Mouse (Mus musculus) stomach, embryonic 15.5 days (tissue): ENCODE measurements at regions not wholly inside any gene's neighbourhood (a gene's known extent, or its start where the extent isn't known, plus 50 kb on each side); places are given as distances from the start of the nearest gene placed in this dataset.

ENCODE experiments used
- ATAC-seq: fragments of 200-750 bp; cut with Nextera tagmentation; 2 replicates; pipeline ENCODE4 v1.8.0; 2017; ENCODE audit warnings: low read depth, moderate number of reproducible peaks, moderate TSS enrichment; ENCODE audit not compliant: insufficient read depth, low FRiP score
- H3K27ac ChIP-seq: fragments of 300-500 bp; sonication (generic); 2 replicates; pipeline ENCODE4 v1.5.1; 2015; ENCODE audit warnings: mild to moderate bottlenecking, inconsistent platforms
- H3K27me3 ChIP-seq: fragments of 300-500 bp; sonication (generic); replicated peaks from 2 replicates; pipeline ENCODE4 v1.6.1; 2015; ENCODE audit warnings: inconsistent platforms
- H3K36me3 ChIP-seq: fragments of 300-500 bp; sonication (generic); 2 replicates; pipeline ENCODE4 v1.6.1; 2015; ENCODE audit warnings: inconsistent platforms
- H3K4me1 ChIP-seq: fragments of 300-500 bp; sonication (generic); 2 replicates; pipeline ENCODE4 v1.6.1; 2015; ENCODE audit warnings: inconsistent platforms
- H3K4me2 ChIP-seq: fragments of 300-500 bp; sonication (generic); 2 replicates; pipeline ENCODE4 v1.6.1; 2015; ENCODE audit warnings: mild to moderate bottlenecking, inconsistent platforms
- H3K4me3 ChIP-seq: fragments of 300-500 bp; sonication (generic); replicated peaks from 2 replicates; pipeline ENCODE4 v1.5.1; 2015; ENCODE audit warnings: inconsistent platforms
- H3K9ac ChIP-seq: fragments of 300-500 bp; sonication (generic); 2 replicates; pipeline ENCODE4 v1.6.1; 2015; ENCODE audit warnings: inconsistent platforms
- H3K9me3 ChIP-seq: fragments of 300-500 bp; sonication (generic); 2 replicates; pipeline ENCODE4 v1.6.1; 2016; ENCODE audit warnings: inconsistent platforms
- WGBS: fragments of 180-500 bp; shearing (Covaris S2); methylation state at CpG from one replicate; pipeline ENCODE4 v1.1.7; 2015; 5-methylcytosine and 5-hydroxymethylcytosine counted together

DNA sequence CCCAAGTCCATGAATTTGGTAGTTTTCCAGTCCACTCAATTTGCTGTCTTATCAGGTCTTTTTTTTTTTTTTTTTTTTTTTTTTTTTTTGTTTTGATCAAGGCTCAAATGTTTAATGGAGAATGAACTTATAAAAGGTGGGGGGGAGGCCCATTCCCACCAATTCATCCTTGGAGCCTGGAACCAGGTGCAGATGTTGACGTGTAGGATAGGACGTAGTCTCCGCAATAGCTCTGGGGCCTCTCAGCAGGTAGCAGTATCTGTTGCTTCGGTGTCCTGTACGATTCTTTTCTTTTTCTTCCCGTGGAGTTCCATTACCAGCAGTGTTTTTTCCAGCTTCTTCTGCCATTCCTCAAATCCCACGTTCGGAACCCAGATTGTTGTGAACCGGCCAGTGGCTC is 1296.3 kb upstream of the Ppp6c start:
- H3K4me3 ChIP-seq = no peak overlapping the region
- no peak overlapping the region for H3K9ac ChIP-seq
- H3K27ac ChIP-seq = no peak overlapping the region
- H3K4me1 ChIP-seq = no peaks in the 10 kb centered on the region
- WGBS = 93% methylated on average over 9 of the region's 9 CpGs
- no peak overlapping the region for H3K4me2 ChIP-seq
- H3K36me3 ChIP-seq = no peaks in the 10 kb centered on the region
- no peaks in the 10 kb centered on the region for H3K27me3 ChIP-seq
- no peaks in the 10 kb centered on the region for H3K9me3 ChIP-seq
- no peak for ATAC-seq

DNA sequence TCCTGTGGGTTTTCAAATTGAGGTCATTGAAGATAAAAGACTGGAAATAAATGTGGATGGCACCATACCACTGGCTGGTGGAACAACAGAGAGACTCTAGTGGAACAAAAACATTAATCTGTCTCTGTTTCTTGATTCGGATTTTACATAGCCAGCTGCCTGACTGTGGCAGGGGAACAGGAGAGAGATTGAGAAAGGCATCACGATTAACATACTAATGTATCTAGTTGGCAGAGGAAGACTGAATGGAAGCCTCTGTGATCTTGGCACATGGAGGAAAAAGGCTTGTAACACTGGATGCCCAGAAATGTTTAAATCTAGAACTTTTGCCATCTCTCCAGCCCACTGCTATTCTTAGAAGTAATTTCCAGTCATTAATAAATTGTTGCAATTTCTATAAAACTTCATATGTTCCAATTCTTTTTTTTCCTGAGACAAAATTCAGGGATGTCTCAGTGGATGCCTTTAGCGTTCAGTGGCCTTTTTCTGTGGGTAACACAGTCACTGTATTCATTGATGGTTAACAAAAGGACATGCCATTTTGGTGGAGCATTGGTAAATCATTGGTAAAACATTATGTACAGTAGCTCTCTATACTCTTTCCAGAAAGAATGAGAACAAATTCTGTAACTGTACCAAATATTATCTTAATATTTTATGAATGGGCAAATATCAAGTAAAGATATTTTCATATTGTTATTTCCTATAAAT is 1284.5 kb upstream of the Ppp6c start:
- Histone ChIP-seq H3K27me3 (no peaks in the 10 kb centered on the region), H3K27ac (no peak overlapping the region), H3K36me3 (no peaks in the 10 kb centered on the region), H3K4me2 (no peak overlapping the region), H3K4me3 (no peak overlapping the region), H3K4me1 (no peaks in the 10 kb centered on the region), H3K9ac (no peak overlapping the region), H3K9me3 (no peaks in the 10 kb centered on the region)
- WGBS = 67% methylated on average over 3 of the region's 3 CpGs
- no peak for ATAC-seq

DNA sequence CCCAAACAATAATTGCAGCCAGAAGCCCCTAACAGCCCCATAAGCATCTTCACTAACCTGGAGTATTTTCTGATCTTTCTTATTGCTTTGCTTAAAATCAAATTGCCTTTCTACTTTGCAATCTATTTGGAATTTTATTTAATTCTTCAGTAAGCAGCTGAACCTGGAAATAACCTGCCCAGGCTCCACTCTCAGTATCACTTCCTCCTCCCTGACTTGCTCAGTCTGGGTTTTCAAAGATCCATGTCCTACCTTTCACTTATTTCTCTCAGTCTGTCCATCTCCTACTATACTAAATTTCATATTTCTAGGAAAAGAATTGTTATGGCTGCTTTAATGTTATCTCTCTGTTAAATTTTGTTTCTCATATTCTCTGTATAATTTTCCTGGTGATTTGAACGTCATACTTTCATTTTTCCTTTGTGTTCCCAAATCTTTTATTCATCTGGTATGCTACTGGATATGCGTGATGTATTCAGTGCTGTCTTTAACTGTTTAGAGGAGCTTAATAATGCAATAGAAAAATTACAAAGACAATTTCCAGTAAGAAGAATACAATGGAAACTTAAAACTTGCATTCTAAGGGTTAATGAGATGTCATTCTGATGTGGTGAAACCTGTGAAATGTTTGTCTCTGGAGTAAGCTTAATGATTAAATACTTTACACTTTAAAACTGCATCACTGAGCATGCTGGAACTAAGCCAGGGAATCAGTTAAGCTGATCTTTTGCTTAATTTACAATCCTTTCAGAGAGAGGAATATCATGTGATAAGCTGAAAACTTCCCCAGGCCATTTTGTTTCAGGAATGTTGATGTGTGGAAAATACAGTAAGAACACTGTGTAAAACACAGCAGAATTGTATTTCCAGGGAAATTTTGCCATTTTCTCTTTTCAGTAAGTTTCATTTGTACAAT is 1252.8 kb upstream of the Ppp6c start:
- Histone ChIP-seq H3K4me3 (no peak overlapping the region), H3K9me3 (no peaks in the 10 kb centered on the region), H3K27me3 (no peaks in the 10 kb centered on the region), H3K36me3 (no peaks in the 10 kb centered on the region), H3K4me1 (no peaks in the 10 kb centered on the region), H3K27ac (no peak overlapping the region), H3K9ac (no peak overlapping the region), H3K4me2 (no peak overlapping the region)
- WGBS = 50% methylated on average over 2 of the region's 2 CpGs
- ATAC-seq = no peak

DNA sequence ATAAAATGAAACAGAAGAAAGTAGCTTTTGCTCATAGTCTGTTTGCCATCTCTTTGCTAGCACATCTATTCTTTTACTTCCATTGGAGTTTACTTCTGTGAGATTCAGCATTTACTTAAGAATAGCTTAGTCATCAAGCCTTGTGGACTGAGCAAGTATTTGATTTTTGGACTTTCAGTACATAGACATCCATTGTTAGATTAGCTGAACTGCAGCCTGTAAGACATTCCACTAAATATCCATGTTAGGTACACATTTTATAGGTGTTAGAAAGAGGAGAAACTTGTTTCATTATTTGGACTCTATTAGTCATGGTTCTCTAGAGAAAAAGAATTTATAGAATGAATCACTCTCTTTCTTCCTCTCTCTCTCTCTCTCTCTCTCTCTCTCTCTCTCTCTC is 1251.2 kb upstream of the Ppp6c start:
- H3K4me2 ChIP-seq = no peak overlapping the region
- no peak overlapping the region for H3K4me3 ChIP-seq
- no peaks in the 10 kb centered on the region for H3K36me3 ChIP-seq
- ATAC-seq = peak; percentile 66; the same call in 1 of the 2 replicates
- no peaks in the 10 kb centered on the region for H3K27me3 ChIP-seq
- H3K4me1 ChIP-seq = no peaks in the 10 kb centered on the region
- H3K9ac ChIP-seq = no peak overlapping the region
- H3K27ac ChIP-seq = no peak overlapping the region
- H3K9me3 ChIP-seq = no peaks in the 10 kb centered on the region

DNA sequence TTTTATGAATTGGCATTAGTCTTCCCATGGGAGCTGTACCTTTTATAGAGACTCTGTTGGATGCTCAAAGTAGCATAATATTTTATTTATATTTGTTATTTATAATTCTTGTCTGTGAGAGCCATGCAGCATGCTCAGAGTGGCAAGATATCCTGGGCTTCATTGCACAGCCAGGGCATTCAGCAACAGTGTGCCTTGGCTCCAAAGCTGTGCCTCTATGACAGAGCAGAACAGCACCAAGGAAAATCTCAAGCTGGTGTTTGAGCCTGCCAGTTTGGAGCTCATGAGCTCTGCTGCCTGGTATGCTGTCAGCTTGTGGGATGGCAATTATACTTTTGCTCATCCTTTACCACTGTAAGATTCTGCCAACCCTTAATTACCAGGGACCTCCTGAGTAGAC is 1230.1 kb upstream of the Ppp6c start:
- no peak overlapping the region for H3K4me2 ChIP-seq
- no peak overlapping the region for H3K4me3 ChIP-seq
- no peak overlapping the region for H3K9ac ChIP-seq
- no peaks in the 10 kb centered on the region for H3K4me1 ChIP-seq
- H3K27me3 ChIP-seq = no peaks in the 10 kb centered on the region
- H3K9me3 ChIP-seq = no peaks in the 10 kb centered on the region
- H3K27ac ChIP-seq = no peak overlapping the region
- ATAC-seq = no peak
- no peaks in the 10 kb centered on the region for H3K36me3 ChIP-seq

DNA sequence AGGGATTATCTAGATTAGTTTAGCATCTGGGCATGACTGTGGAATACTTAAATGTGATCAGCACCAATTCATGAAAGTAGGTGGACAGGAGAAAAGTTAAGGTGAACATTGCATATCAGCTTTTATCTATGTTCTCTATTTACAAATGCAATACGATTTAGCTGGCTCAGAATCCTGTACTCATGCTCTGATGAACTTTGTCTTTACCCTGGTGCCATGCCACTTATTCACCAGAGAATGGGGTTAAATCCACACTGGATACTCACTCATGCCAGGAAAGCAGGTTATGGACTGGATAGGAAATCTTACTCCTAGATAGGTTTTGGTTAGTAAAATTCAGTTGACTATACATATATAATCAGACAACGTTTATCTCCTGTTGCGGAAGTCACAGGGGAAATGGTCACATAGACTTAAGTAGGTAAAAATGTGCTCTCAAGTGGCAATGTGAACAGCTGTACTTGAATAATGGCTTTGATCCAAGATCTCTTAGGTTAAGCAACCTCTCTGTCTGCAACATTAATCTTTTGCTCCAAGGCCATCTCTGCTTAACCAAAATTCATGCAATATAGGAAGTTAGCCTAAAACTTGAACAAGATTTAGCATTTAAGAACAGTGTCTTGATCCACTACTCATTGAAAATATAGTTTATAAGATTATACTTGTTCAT is 1206.7 kb upstream of the Ppp6c start:
- ATAC-seq = no peak
- Histone ChIP-seq H3K9ac (no peak overlapping the region), H3K27ac (no peak overlapping the region), H3K9me3 (no peaks in the 10 kb centered on the region), H3K4me3 (no peak overlapping the region), H3K4me1 (no peaks in the 10 kb centered on the region), H3K36me3 (no peaks in the 10 kb centered on the region), H3K4me2 (no peak overlapping the region), H3K27me3 (no peaks in the 10 kb centered on the region)
- 84% methylated on average over 3 of the region's 3 CpGs for WGBS

DNA sequence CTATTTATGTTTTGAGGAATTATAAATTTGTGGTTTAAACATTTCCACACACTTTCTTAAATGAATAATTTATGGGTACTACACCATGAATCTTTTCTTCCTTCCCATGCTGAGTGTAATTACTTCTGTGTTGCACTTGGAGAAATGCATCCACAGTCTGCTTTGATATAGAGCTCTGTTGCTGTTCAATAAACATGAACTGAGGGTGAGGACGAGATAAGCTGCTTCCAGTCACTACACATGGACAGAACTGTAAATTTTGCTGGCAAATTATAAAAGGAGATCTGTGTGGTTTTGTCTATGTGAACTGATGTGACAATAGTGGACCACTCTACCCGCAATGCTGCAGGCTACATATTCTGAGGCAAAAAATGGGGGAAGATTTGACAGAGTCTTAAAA is 1205.1 kb upstream of the Ppp6c start:
- 62% methylated on average over 2 of the region's 2 CpGs for WGBS
- ATAC-seq = no peak
- H3K4me3 ChIP-seq = no peak overlapping the region

DNA sequence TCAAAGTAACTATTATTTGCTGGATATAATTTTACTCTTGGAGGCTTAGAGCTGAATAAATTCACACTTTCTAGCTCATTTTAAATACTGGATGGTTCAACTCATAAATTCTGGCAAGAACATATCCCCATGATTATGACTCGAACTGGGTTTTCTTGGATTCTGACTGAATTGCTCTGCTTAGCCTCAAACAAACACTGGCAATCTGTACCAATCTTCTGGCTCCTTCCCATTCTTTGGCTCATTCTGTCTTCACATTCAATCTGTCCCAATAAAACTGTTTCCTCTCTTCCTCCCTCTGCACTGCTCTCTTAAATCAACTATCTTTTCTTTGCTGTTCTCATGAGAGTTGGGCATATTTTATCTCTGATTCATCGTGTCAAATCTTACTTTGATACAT is 1176.2 kb upstream of the Ppp6c start:
- Histone ChIP-seq H3K36me3 (no peaks in the 10 kb centered on the region), H3K4me3 (no peak overlapping the region), H3K4me2 (no peak overlapping the region), H3K27me3 (no peaks in the 10 kb centered on the region), H3K27ac (no peak overlapping the region), H3K9ac (no peak overlapping the region), H3K9me3 (no peaks in the 10 kb centered on the region; the same call in 1 of the 2 replicates), H3K4me1 (no peaks in the 10 kb centered on the region)
- 83% methylated on average over 2 of the region's 2 CpGs for WGBS
- no peak for ATAC-seq

More for the DNA sequence above, 1205.1 kb upstream of the Ppp6c start:
- Histone ChIP-seq H3K4me1 (no peaks in the 10 kb centered on the region), H3K27me3 (no peaks in the 10 kb centered on the region), H3K4me2 (no peak overlapping the region), H3K9me3 (no peaks in the 10 kb centered on the region), H3K36me3 (no peaks in the 10 kb centered on the region), H3K9ac (no peak overlapping the region), H3K27ac (no peak overlapping the region)
